Mouse (Mus musculus) ES-E14 (cell line): ENCODE data around the gene Slc25a47.

Experiments
- CHD2 ChIP-seq: IDR thresholded peaks from 2 replicates; pipeline ENCODE4 v1.6.1; 2014; ENCODE audit warnings: mild to moderate bottlenecking, low read depth, low read length, inconsistent platforms
- MAFK ChIP-seq: IDR thresholded peaks from 2 replicates; pipeline ENCODE4 v1.6.1; 2014; ENCODE audit warnings: mild to moderate bottlenecking, low read depth, low read length, inconsistent platforms; ENCODE audit not compliant: insufficient read depth
- ZNF384 ChIP-seq: IDR thresholded peaks from 2 replicates; pipeline ENCODE4 v1.6.1; 2012; ENCODE audit warnings: low read depth, low read length, inconsistent platforms

GRCm38 (mm10) chr12:108816569-108816968, 19.3 kb upstream of the Slc25a47 start:
- TF ChIP-seq MAFK (no peak), ZNF384 (no peak), CHD2 (no peak)
